Mouse (Mus musculus): ENCODE measurements around the gene Arap2. TPM values are rescaled to one million over a fixed set of nuclear protein-coding genes. Genes with fewer than 3 reads are reported as not detected.

Arap2 gene
- polyA plus RNA-seq, 1 experiment from 2014 or later: 2.0 TPM

DNA sequence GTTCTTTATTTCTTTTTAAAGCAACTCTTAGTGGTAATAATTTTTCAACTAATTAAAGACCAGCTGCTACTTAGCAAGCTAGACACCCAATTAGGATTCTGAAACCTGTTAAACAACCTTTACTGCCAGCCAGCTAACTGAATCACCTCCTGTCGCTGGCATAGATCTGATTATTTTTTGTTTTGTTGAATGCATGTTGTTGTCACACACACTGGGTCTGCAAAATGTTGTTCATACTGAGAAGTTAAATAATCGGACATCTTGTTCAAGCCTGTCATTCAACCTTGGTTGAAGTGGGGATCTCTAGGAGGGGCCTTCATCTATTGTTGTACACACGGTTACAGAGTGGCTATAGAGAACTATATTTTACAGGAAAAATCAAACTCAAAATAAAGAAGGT lies 184.3 kb downstream of the Arap2 start:
- Histone ChIP-seq H3K4me2 (replicated peaks; ENCODE audit: low read depth, low read length) (no peak overlapping the region), H3K4me1 (ENCODE audit: insufficient read depth, low read length) (no peaks in the 10 kb centered on the region), H3K27ac (ENCODE audit: low read length) (no peak overlapping the region), H3K9ac (replicated peaks; ENCODE audit: low read length) (no peak overlapping the region), H3K27me3 (ENCODE audit: insufficient read depth, low read length) (no peaks in the 10 kb centered on the region), H3K36me3 (ENCODE audit: insufficient read depth, low read length) (no peaks in the 10 kb centered on the region), H3K4me3 (ENCODE audit: low read length) (no peak overlapping the region), H3K9me3 (ENCODE audit: low read length) (no peaks in the 10 kb centered on the region)
- 87% methylated on average over 3 of the region's 3 CpGs for WGBS
- no peak for ATAC-seq (ENCODE audit: low FRiP score, low TSS enrichment)

- no peak overlapping the region for H3K27ac ChIP-seq (ENCODE audit: low read length)
- no peak overlapping the region for H3K4me3 ChIP-seq (ENCODE audit: low read length)
- H3K4me2 ChIP-seq (replicated peaks; ENCODE audit: low read depth, low read length): no peak overlapping the region
- WGBS: 95% methylated on average over 3 of the region's 3 CpGs
- H3K9ac ChIP-seq (replicated peaks; ENCODE audit: low read length): no peak overlapping the region
- no peaks in the 10 kb centered on the region for H3K27me3 ChIP-seq (ENCODE audit: insufficient read depth, low read length)
- no peaks in the 10 kb centered on the region for H3K36me3 ChIP-seq (ENCODE audit: insufficient read depth, low read length)
- ATAC-seq (ENCODE audit: low FRiP score, low TSS enrichment): no peak
- H3K4me1 ChIP-seq (ENCODE audit: insufficient read depth, low read length): no peaks in the 10 kb centered on the region
- no peaks in the 10 kb centered on the region for H3K9me3 ChIP-seq (ENCODE audit: low read length)
These were observed 191.6 kb downstream of the Arap2 start for GRCm38 (mm10) chr5:62574336-62574844.

Other genes with a start within 250 kb of the Arap2 start
- not detected in 2 replicates for gene Dthd1, start 47.7 kb upstream of the Arap2 start, polyA plus RNA-seq (2015; fragmentation: Nextera tagmentation; extraction: Ambion mirVana)

All from kidney, embryonic 16.5 days (tissue).